Mouse (Mus musculus): Measurements from ENCODE around the gene Olfr983. TPM values are rescaled to one million over a fixed set of nuclear protein-coding genes. Genes with fewer than 3 reads are reported as not detected.

Olfr983 gene
- not detected in 2 replicates for total RNA-seq (2014; rRNA removed; ENCODE audit: low replicate concordance)
- not detected in 2 replicates for polyA plus RNA-seq (2015; fragmentation: Nextera tagmentation; extraction: Ambion mirVana)

GRCm38 (mm10) chr9:40093495-40093894, at the start of gene Olfr983:
Olfr983 (minus strand) TSS chr9:40093595.
- no peak for DNase-seq (ENCODE audit: low spot score)
- Histone ChIP-seq H3K9ac (replicated peaks; ENCODE audit: low read depth, low read length) (no peak within 1 kb of the TSS), H3K4me1 (ENCODE audit: control insufficient read depth, insufficient read depth) (no peaks in the 10 kb centered on the region), H3K9me3 (replicated peaks; ENCODE audit: control insufficient read depth, low read length) (no peaks in the 10 kb centered on the region), H3K4me3 (ENCODE audit: low read depth, low read length) (no peak within 1 kb of the TSS), H3K27ac (ENCODE audit: low read depth) (no peak within 1 kb of the TSS), H3K4me2 (ENCODE audit: low read depth, low read length) (no peak within 1 kb of the TSS), H3K36me3 (replicated peaks; ENCODE audit: control insufficient read depth, insufficient read depth, low read length) (no peaks in the 10 kb centered on the region), H3K27me3 (ENCODE audit: control insufficient read depth, insufficient read depth, low read length) (no peaks in the 10 kb centered on the region)
- 83% methylated on average over 2 of the region's 2 CpGs for WGBS
- ATAC-seq (ENCODE audit: insufficient read depth, low read depth): no peak
- TF ChIP-seq CTCF (IDR thresholded peaks at IDR 0.05; ENCODE audit: low read depth) (no peak), EP300 (IDR thresholded peaks at IDR 0.05; ENCODE audit: low read depth) (no peak)

- Histone ChIP-seq H3K4me3 (ENCODE audit: low read depth, low read length) (no peak overlapping the region), H3K36me3 (replicated peaks; ENCODE audit: control insufficient read depth, insufficient read depth, low read length) (no peaks in the 10 kb centered on the region), H3K9me3 (replicated peaks; ENCODE audit: control insufficient read depth, low read length) (no peaks in the 10 kb centered on the region), H3K27me3 (ENCODE audit: control insufficient read depth, insufficient read depth, low read length) (no peaks in the 10 kb centered on the region), H3K27ac (ENCODE audit: low read depth) (no peak overlapping the region), H3K9ac (replicated peaks; ENCODE audit: low read depth, low read length) (no peak overlapping the region), H3K4me1 (ENCODE audit: control insufficient read depth, insufficient read depth) (no peaks in the 10 kb centered on the region), H3K4me2 (ENCODE audit: low read depth, low read length) (no peak overlapping the region)
- ATAC-seq (ENCODE audit: insufficient read depth, low read depth) (no peak), DNase-seq (ENCODE audit: low spot score) (no peak)
- WGBS: 58% methylated on average over 1 of the region's 1 CpGs
- no peak for TF ChIP-seq EP300 (IDR thresholded peaks at IDR 0.05; ENCODE audit: low read depth)
- no peak for TF ChIP-seq CTCF (IDR thresholded peaks at IDR 0.05; ENCODE audit: low read depth)
Measured at GRCm38 (mm10) chr9:40141544-40141943, 48.1 kb upstream of the Olfr983 start.

GRCm38 (mm10) chr9:40139484-40139883, 46.1 kb upstream of the Olfr983 start:
- Histone ChIP-seq H3K27ac (ENCODE audit: low read depth) (no peak overlapping the region), H3K9ac (replicated peaks; ENCODE audit: low read depth, low read length) (no peak overlapping the region), H3K4me1 (ENCODE audit: control insufficient read depth, insufficient read depth) (no peaks in the 10 kb centered on the region), H3K27me3 (ENCODE audit: control insufficient read depth, insufficient read depth, low read length) (no peaks in the 10 kb centered on the region), H3K4me2 (ENCODE audit: low read depth, low read length) (no peak overlapping the region), H3K9me3 (replicated peaks; ENCODE audit: control insufficient read depth, low read length) (no peaks in the 10 kb centered on the region), H3K4me3 (ENCODE audit: low read depth, low read length) (no peak overlapping the region), H3K36me3 (replicated peaks; ENCODE audit: control insufficient read depth, insufficient read depth, low read length) (no peaks in the 10 kb centered on the region)
- TF ChIP-seq CTCF (IDR thresholded peaks at IDR 0.05; ENCODE audit: low read depth): no peak
- TF ChIP-seq EP300 (IDR thresholded peaks at IDR 0.05; ENCODE audit: low read depth): no peak
- no peak for ATAC-seq (ENCODE audit: insufficient read depth, low read depth)
- DNase-seq (ENCODE audit: low spot score): no peak
- 62% methylated on average over 4 of the region's 4 CpGs for WGBS

GRCm38 (mm10) chr9:40136987-40137688, 43.7 kb upstream of the Olfr983 start:
- Histone ChIP-seq H3K4me1 (ENCODE audit: control insufficient read depth, insufficient read depth) (no peaks in the 10 kb centered on the region), H3K27ac (ENCODE audit: low read depth) (no peak overlapping the region), H3K4me2 (ENCODE audit: low read depth, low read length) (no peak overlapping the region), H3K27me3 (ENCODE audit: control insufficient read depth, insufficient read depth, low read length) (no peaks in the 10 kb centered on the region), H3K9ac (replicated peaks; ENCODE audit: low read depth, low read length) (no peak overlapping the region), H3K9me3 (replicated peaks; ENCODE audit: control insufficient read depth, low read length) (no peaks in the 10 kb centered on the region), H3K36me3 (replicated peaks; ENCODE audit: control insufficient read depth, insufficient read depth, low read length) (no peaks in the 10 kb centered on the region), H3K4me3 (ENCODE audit: low read depth, low read length) (no peak overlapping the region)
- no peak for DNase-seq (ENCODE audit: low spot score)
- 57% methylated on average over 6 of the region's 6 CpGs for WGBS
- ATAC-seq (ENCODE audit: insufficient read depth, low read depth): no peak
- TF ChIP-seq EP300 (IDR thresholded peaks at IDR 0.05; ENCODE audit: low read depth): no peak
- no peak for TF ChIP-seq CTCF (IDR thresholded peaks at IDR 0.05; ENCODE audit: low read depth)

GRCm38 (mm10) chr9:40130556-40130955, 37.2 kb upstream of the Olfr983 start:
- H3K36me3 ChIP-seq (replicated peaks; ENCODE audit: control insufficient read depth, insufficient read depth, low read length): no peaks in the 10 kb centered on the region
- no peak overlapping the region for H3K9ac ChIP-seq (replicated peaks; ENCODE audit: low read depth, low read length)
- H3K4me3 ChIP-seq (ENCODE audit: low read depth, low read length): no peak overlapping the region
- no peaks in the 10 kb centered on the region for H3K4me1 ChIP-seq (ENCODE audit: control insufficient read depth, insufficient read depth)
- H3K27me3 ChIP-seq (ENCODE audit: control insufficient read depth, insufficient read depth, low read length): no peaks in the 10 kb centered on the region
- WGBS: 86% methylated on average over 1 of the region's 1 CpGs
- no peak overlapping the region for H3K27ac ChIP-seq (ENCODE audit: low read depth)
- ATAC-seq (ENCODE audit: insufficient read depth, low read depth) (no peak), DNase-seq (ENCODE audit: low spot score) (no peak)
- TF ChIP-seq CTCF (IDR thresholded peaks at IDR 0.05; ENCODE audit: low read depth): no peak
- TF ChIP-seq EP300 (IDR thresholded peaks at IDR 0.05; ENCODE audit: low read depth): no peak
- H3K4me2 ChIP-seq (ENCODE audit: low read depth, low read length): no peak overlapping the region
- no peaks in the 10 kb centered on the region for H3K9me3 ChIP-seq (replicated peaks; ENCODE audit: control insufficient read depth, low read length)

- no peaks in the 10 kb centered on the region for H3K9me3 ChIP-seq (replicated peaks; ENCODE audit: control insufficient read depth, low read length)
- H3K27me3 ChIP-seq (ENCODE audit: control insufficient read depth, insufficient read depth, low read length): no peaks in the 10 kb centered on the region
- DNase-seq (ENCODE audit: low spot score): no peak
- no peak for ATAC-seq (ENCODE audit: insufficient read depth, low read depth)
- H3K9ac ChIP-seq (replicated peaks; ENCODE audit: low read depth, low read length): no peak within 1 kb of the TSS
- TF ChIP-seq EP300 (IDR thresholded peaks at IDR 0.05; ENCODE audit: low read depth): no peak
- no peak for TF ChIP-seq CTCF (IDR thresholded peaks at IDR 0.05; ENCODE audit: low read depth)
- H3K27ac ChIP-seq (ENCODE audit: low read depth): no peak within 1 kb of the TSS
- no peaks in the 10 kb centered on the region for H3K4me1 ChIP-seq (ENCODE audit: control insufficient read depth, insufficient read depth)
- no peaks in the 10 kb centered on the region for H3K36me3 ChIP-seq (replicated peaks; ENCODE audit: control insufficient read depth, insufficient read depth, low read length)
- WGBS: 71% methylated on average over 1 of the region's 1 CpGs
- H3K4me2 ChIP-seq (ENCODE audit: low read depth, low read length): no peak within 1 kb of the TSS
- H3K4me3 ChIP-seq (ENCODE audit: low read depth, low read length): no peak within 1 kb of the TSS
Measured at GRCm38 (mm10) chr9:40130084-40130483, 36.7 kb upstream of the Olfr983 start, which contains the start of gene Olfr985. Olfr985 (minus strand) TSS chr9:40130184.

All from heart, postnatal 0 days (tissue).